Mouse (Mus musculus) retina, postnatal 7 days (tissue): Measurements from ENCODE around the gene Ass1.
"Not testable (repeated sequence)": the region's sequence is repeated elsewhere in the genome, so short reads cannot be mapped to it uniquely, and the experiment has no call there.

ENCODE experiments used
- DNase-seq: peaks from one replicate; pipeline ENCODE4 v3.0.0-alpha.2; 2012; ENCODE audit warnings: low read depth, low spot score

The Ass1 gene

DNA sequence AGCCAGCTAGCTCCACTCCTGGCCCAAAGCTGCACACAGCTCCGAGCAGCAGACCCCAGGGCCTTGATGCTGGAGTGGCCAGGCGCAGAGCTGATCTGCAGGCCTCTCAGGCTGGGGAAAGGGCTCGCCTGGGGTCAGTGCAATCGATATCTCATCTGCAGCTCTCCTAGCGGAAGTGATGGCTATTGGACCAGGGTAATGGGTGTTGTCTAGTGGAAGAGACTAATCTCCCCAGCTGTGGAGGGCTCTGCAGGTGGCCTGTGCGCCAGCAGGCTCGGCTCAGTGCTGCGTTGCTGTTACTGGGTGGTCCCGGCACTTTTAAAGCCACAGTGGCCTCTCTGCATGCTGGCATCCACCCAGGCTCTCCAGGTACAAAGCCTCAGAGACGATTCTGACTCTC lies 55.8 kb downstream of the Ass1 start:
- DNase-seq = no peak

DNA sequence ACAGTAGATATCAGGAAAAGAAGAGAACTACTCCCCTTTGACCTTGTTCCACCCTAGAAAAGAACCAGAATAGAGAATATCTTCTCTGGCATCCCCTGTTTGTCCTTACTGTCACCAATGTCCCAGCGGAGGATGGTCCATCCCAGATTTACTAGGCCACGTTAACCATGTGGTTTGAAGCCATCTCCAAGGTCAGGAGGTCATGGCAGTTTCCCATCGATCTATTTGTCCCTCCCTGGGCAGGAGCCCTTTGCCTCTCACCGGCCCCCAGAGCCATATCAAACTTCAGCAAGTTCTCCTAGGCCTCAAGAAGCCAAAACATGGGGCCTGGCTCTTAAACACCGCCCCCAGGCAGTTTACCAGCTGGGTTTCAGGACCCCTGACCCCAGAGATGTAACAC lies 60.2 kb downstream of the Ass1 start:
- no peak for DNase-seq

DNA sequence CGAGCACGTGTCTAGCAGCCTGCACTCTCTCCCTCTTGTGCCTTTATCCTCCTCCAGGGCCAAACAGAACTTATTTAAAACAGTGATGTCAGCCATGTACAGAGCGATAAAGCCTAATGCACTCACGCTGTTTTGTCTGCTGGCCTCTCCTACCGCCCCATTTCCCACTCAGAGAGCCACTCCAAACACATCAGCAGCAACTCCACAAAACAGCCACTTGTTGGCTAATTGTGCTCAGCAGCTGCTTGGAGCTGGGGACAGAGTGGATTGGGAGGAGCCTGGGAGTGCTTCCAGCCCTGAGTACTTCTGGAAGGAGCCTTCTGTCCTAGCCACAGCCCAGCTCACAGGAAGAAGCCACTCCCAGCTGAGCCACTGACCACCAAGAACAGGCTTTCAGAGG lies 67.0 kb downstream of the Ass1 start:
- no peak for DNase-seq

- DNase-seq = no peak
These were observed 68.7 kb downstream of the Ass1 start for GRCm38 (mm10) chr2:31538745-31539144.

DNA sequence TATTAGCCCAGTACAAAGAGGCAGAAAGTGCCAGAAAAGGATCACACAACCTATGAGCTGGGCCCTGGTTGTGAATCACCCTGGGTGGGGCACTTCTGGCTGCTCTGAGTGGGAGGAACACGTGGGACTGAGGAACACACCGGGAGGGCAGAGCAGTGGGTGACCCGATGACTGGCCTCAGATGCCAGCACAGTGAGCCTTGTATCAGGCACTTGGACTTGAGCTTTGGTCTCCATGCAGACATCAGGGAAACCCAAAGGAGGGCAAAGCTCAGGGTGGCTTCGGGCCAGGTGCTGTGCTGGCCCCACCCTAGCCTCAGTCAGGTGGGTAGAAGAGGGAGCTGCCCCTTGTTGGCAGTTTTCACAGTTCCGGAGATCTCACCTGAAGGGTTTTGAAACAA lies 71.6 kb downstream of the Ass1 start:
- DNase-seq = no peak

DNA sequence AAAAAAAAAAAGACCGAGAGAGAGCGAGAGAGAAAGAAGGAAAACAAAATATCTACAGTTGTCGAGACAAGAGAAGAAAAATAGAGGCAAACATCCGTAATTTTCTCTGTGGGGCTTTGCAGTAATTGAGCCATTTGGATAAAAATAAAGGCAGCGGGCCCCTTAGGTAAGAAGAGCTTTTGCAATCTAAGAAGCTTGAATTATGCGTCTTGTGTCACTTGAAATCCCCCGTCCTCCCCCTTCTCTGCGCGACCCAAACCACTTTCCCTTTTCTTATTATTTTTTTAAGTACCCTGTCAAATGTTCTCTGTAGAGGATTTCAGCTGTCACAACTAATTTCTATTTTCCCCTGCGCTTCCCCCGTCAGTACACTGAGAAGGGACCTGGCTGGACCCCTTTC lies 77.7 kb downstream of the Ass1 start:
- no peak for DNase-seq

DNA sequence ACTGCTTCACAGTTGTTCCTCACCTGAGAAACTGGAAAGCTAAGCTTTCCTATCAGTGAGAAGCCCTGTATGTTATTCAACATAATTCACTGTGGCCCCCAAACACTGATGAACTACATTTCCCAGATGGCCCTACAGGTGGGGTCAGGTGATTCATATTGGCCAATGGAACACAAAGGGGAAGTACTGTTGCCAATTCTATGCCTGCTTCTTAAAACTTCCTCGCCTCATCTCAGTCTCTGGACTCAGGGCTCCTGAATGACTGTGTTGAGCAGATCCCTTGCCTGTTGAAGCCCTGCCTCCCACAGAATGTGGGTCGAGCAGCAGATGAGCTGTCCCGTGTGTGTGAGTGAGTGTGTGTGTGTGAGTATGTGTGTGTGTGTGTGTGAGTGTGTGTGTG lies 80.5 kb downstream of the Ass1 start:
- no peak for DNase-seq

DNA sequence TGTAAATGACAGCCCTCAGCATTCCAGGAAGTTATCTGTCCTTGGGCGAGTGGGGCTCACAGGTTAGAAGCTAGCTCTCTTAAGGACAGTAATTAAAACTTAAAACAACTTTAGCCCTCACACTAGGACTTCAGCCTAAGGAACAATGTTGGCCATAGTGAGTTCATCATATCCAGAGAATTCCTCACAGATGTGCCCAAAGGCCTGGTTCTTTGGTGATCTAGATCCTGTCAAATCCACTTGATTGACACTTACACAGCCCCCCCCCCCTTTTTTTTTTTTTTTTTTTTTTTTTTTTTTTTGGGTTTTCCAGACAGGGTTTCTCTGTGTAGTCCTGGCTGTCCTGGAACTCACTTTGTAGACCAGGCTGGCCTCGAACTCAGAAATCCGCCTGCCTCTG lies 81.3 kb downstream of the Ass1 start:
- not testable (repeated sequence) for DNase-seq

GRCm38 (mm10) chr2:31551971-31552370 lies 82.0 kb downstream of the Ass1 start:
- DNase-seq = no peak

DNA sequence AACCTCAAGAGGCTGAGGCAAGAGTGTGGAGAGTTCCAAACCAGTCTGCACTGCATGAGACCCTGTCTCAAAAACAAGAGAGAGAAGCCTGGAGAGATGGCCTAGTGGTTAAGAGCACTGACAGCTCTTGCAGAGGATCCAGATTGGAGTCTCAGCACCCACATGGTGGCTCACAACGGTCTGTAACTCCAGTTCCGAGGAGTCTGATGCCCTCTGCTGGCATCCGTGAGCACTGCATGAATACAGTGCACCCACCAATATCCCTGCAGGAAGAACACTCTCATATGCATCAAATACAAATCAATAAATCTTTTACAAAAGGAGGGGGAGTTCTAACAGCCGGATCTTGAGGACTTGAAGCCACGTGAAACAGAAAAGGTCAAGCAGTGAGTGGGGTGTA lies 84.6 kb downstream of the Ass1 start:
- no peak for DNase-seq
